Mouse (Mus musculus): ENCODE measurements around the gene Trpm4. TPM values are rescaled to one million over a fixed set of nuclear protein-coding genes. Genes with fewer than 3 reads are reported as not detected.
"Not testable (repeated sequence)": the region's sequence is repeated elsewhere in the genome, so short reads cannot be mapped to it uniquely, and the experiment has no call there.

Trpm4 gene
- total RNA-seq (2021) = 10 to 100 TPM; 18.0 to 20.9 TPM

- DNase-seq (ENCODE audit: low spot score in 2 of 2) = peak; percentile 77 to 81
- intact Hi-C loops (cut with DNase I) = no loop called here
These were observed at the start of gene Trpm4 for GRCm38 (mm10) chr7:45333431-45333982. Gene Trpm4, minus strand, starts transcription at chr7:45333780.

- intact Hi-C loops (cut with DNase I) = loop anchor here (2.0 kb wide), 1 partner anchor 15 kb away; no protein-coding TSS in a partner anchor
- DNase-seq (ENCODE audit: low spot score in 2 of 2) = no peak
These were observed 42.5 kb upstream of the Trpm4 start for GRCm38 (mm10) chr7:45376057-45376456.

GRCm38 (mm10) chr7:45374620-45375019 lies 41.0 kb upstream of the Trpm4 start:
- DNase-seq (ENCODE audit: low spot score in 2 of 2) = no peak
- intact Hi-C loops (cut with DNase I) = no loop called here

GRCm38 (mm10) chr7:45372371-45372770 lies 38.8 kb upstream of the Trpm4 start:
- DNase-seq (ENCODE audit: low spot score in 2 of 2) = no peak
- intact Hi-C loops (cut with DNase I) = no loop called here

- DNase-seq (ENCODE audit: low spot score in 2 of 2) = peak; percentile 92 to 93
- intact Hi-C loops (cut with DNase I) = no loop called here
These were observed 37.1 kb upstream of the Trpm4 start, which contains the start of gene Lin7b for GRCm38 (mm10) chr7:45370475-45371311. Gene Lin7b, minus strand, starts transcription at chr7:45370583.

- no peak for DNase-seq (ENCODE audit: low spot score in 2 of 2)
- intact Hi-C loops (cut with DNase I) = no loop called here
These were observed 36.4 kb upstream of the Trpm4 start for GRCm38 (mm10) chr7:45369836-45370474.

- intact Hi-C loops (cut with DNase I) = no loop called here
- no peak for DNase-seq (ENCODE audit: low spot score in 2 of 2)
These were observed 35.6 kb upstream of the Trpm4 start for GRCm38 (mm10) chr7:45369022-45369745.

- peak; percentile 45 to 52 for DNase-seq (ENCODE audit: low spot score in 2 of 2)
- intact Hi-C loops (cut with DNase I) = no loop called here
These were observed 34.6 kb upstream of the Trpm4 start for GRCm38 (mm10) chr7:45368178-45368577.

- intact Hi-C loops (cut with DNase I) = no loop called here
- peak; percentile 99 for DNase-seq (ENCODE audit: low spot score in 2 of 2)
These were observed 33.7 kb upstream of the Trpm4 start for GRCm38 (mm10) chr7:45367020-45367880.

GRCm38 (mm10) chr7:45366652-45367019 lies 33.1 kb upstream of the Trpm4 start, which contains the start of gene Ppfia3:
Gene Ppfia3, minus strand, starts transcription at chr7:45367019.
- intact Hi-C loops (cut with DNase I) = no loop called here
- no peak for DNase-seq (ENCODE audit: low spot score in 2 of 2)

- intact Hi-C loops (cut with DNase I) = no loop called here
- peak in 1 of 2 experiments; percentile 38 for DNase-seq (ENCODE audit: low spot score in 2 of 2)
These were observed 32.4 kb upstream of the Trpm4 start for GRCm38 (mm10) chr7:45365742-45366651.

GRCm38 (mm10) chr7:45363983-45364382 lies 30.4 kb upstream of the Trpm4 start:
- intact Hi-C loops (cut with DNase I) = no loop called here
- no peak for DNase-seq (ENCODE audit: low spot score in 2 of 2)

- intact Hi-C loops (cut with DNase I) = no loop called here
- peak in 1 of 2 experiments; percentile 34 for DNase-seq (ENCODE audit: low spot score in 2 of 2)
These were observed 29.2 kb upstream of the Trpm4 start for GRCm38 (mm10) chr7:45362801-45363200.

- intact Hi-C loops (cut with DNase I) = no loop called here
- DNase-seq (ENCODE audit: low spot score in 2 of 2) = peak; percentile 83 to 86
These were observed 27.7 kb upstream of the Trpm4 start for GRCm38 (mm10) chr7:45361243-45361804.

- intact Hi-C loops (cut with DNase I) = no loop called here
- DNase-seq (ENCODE audit: low spot score in 2 of 2) = peak in 1 of 2 experiments; percentile 34
These were observed 27.0 kb upstream of the Trpm4 start for GRCm38 (mm10) chr7:45360404-45361125.

- intact Hi-C loops (cut with DNase I); DNase-seq (ENCODE audit: low spot score in 2 of 2): not testable (repeated sequence)
These were observed 25.5 kb upstream of the Trpm4 start for GRCm38 (mm10) chr7:45359081-45359480.

GRCm38 (mm10) chr7:45356087-45356486 lies 22.5 kb upstream of the Trpm4 start:
- DNase-seq (ENCODE audit: low spot score in 2 of 2) = no peak
- intact Hi-C loops (cut with DNase I) = no loop called here

Measured in left cerebral cortex, postnatal 36 days (tissue).